Mouse (Mus musculus) bone marrow, adult 2 months (tissue): ENCODE data around the gene Itih3.

Experiments
- CTCF ChIP-seq: fragments of 200-500 bp; IDR thresholded peaks from 2 replicates; pipeline ENCODE4 v1.5.1; 2011; ENCODE audit warnings: low read length, control low read depth; ENCODE audit not compliant: control insufficient read depth, insufficient read depth
- POLR2A ChIP-seq: fragments of 200-500 bp; IDR thresholded peaks from 2 replicates; pipeline ENCODE4 v1.6.1; 2011; ENCODE audit warnings: low read depth, mild to moderate bottlenecking, control low read depth, low read length, borderline replicate concordance; ENCODE audit not compliant: control insufficient read depth

DNA sequence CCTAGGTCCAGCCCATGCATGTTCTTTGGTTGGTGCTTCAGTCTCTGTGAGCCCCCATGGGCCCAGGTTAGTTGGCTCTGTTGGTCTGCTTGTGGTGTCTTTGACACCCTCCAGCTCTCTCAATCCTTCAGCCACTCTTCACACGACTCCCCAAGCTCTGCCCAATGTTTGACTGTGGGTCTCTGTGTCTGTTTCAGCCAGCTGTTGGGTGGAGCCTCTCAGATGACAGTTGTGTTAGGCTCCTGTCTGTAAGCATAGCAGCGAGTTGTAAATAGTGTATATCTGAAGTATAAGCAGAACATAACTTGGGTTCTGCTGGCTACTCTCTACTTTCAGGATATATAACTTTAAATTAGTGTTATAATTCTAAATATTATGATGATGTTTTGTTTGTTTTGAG lies 35.0 kb upstream of the Itih3 start:
- TF ChIP-seq POLR2A = no peak
- TF ChIP-seq CTCF = no peak
